Mouse (Mus musculus): ENCODE measurements around the gene Apobec3.
"Not testable (repeated sequence)": the region's sequence is repeated elsewhere in the genome, so short reads cannot be mapped to it uniquely, and the experiment has no call there.

The Apobec3 gene

DNA sequence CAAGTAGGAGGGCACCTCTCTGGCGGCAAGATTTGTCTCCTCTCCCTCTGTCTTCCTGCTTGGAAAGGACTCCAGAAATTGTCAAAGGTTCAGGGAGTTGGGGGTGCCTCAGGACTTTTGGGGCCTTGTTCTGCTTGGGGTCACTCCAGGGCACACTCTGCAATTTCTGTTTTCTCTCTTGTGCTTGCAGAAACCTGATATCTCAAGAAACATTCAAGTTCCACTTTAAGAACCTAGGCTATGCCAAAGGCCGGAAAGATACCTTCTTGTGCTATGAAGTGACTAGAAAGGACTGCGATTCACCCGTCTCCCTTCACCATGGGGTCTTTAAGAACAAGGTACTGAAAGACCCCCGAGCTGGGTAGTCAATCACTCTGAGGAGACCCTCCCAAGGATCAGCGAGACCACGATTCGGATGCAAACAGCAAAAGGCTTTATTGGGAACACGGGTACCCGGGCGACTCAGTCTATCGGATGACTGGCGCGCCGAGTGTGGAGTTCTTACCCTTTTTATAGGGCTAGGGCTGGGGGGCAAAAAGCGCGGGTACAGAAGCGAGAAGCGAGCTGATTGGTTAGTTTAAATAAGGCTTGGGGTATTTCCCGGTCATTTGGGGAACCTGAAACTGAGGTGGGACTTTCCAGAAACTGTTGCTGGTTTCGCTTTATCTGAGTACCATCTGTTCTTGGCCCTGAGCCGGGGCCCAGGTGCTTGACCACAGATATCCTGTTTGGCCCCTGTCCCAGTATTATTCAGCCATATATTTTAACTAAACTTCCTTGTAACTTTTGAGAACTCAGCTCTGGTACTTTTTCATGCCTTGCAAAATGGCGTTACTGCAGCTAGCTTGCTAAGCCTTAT, 4.0 kb downstream of the Apobec3 start:
- DNase-seq (ENCODE audit: low spot score): peak; percentile 61

DNA sequence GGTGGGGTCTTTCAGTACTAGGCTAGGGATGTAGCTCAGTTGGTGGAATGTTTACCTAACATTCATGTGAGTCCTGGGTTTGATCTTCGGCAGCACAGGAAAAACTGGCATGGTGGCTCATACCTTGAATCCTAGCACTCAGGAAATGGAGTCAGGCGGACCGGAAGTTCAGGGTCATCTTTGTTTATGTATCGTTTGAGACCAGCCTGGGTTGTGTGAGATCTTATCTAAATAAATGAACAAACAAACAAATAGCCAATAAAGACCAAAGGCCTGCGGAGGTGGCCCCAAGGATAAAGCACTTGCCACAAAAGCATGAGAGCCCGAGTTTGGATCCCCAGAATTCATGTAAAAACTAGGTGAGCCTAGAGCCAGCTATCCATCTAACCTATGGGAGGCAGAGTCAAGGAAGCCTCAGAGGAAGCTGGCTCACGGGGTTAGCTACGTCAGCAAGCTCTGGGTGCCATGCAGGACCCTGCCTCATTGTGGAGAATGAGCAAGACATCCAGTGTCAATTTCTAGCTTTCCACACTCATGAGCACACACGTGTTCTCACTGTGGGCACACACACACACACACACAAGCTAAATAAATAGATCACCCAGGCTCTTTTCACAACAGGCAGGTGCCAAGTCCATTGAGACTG, 4.7 kb downstream of the Apobec3 start:
- DNase-seq (ENCODE audit: low spot score): no peak

DNA sequence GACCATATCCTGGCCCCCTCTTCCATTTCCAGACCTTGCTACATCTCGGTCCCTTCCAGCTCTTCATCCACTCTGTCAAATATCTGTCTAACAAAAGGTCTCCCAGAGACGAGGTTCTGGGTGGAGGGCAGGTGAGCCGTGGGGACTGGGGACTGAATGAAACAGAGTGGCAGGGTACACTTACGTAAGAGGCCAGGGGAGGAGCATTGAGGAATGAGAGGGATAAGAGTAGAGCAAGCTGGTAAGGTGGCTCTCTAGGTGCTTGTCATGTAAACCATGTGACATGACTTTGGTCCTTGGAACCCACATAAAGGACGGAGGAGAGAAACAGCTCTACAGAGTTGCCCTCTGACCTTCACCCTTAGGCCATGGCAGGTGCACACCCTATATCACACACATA, 7.5 kb downstream of the Apobec3 start:
- no peak for DNase-seq (ENCODE audit: low spot score)

DNA sequence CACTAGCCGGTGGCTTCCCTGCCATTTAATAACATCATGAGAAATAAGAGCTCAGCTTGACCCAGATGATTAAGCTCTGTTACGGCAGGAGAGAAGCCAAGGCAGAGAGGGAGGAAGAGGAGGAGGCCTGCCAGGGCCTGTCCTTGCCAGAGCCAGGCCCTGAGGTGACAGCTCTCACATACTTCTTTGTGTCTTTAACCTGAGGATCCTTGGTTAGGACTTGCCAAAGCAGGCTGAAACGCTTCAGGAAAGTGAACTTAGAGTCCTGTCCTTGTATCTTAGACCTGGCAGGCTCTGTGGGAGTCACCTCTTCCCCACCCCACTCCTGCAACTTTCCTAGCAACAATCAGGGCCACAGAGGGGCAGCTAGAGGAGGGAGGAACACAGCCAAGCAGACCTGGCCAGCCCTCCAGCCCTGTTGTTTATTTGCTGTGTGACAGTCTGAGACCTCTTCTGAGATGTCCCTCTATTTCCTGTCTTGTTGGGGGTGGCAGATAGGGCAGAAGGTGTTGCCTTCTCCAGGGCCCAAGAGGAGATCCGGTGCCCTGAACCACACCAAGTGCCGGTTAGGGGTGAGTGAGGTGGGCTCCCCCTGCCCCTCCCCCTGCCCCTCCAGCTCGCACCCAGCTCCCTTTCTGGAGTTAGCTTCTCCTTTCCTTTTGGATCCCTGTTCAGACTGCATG, 8.5 kb downstream of the Apobec3 start:
- no peak for DNase-seq (ENCODE audit: low spot score)

DNA sequence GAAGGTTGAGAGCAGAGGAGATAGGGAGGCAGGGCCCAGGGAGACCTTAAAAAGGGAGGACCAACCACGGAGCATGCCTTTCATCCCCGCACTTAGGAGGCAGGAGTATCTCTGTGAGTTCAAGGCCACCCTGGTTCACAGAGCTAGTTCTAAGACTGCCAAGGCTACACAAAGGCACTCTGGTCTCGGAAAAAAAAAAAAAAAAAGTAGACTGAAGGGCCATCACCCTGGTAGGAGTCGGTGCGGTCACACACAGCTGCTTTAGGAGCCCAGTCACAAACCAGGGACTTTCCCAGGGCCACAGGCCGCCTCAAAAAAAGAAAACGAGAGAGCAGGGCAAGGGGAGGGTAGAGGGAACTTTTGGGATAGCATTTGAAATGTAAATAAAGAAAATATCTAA, 9.3 kb downstream of the Apobec3 start:
- peak; percentile 45 for DNase-seq (ENCODE audit: low spot score)

DNA sequence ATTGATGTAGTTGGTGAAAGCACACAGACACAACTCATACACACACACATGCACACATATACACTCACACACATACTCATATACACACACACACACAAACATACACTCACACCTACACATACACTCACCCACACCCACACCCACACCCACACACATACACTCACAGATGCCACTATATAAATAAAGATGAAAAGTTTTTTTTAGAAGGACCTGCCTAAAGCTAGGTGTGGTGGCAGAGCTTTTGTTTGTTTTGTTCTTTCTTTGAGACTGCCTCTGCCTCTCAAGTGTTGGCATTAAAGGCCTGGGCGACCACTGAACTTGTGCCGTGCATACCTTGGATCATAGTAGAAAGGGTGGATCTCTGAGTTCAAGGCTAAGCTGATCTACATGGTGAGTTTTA, 9.9 kb downstream of the Apobec3 start:
- no peak for DNase-seq (ENCODE audit: low spot score)

DNA sequence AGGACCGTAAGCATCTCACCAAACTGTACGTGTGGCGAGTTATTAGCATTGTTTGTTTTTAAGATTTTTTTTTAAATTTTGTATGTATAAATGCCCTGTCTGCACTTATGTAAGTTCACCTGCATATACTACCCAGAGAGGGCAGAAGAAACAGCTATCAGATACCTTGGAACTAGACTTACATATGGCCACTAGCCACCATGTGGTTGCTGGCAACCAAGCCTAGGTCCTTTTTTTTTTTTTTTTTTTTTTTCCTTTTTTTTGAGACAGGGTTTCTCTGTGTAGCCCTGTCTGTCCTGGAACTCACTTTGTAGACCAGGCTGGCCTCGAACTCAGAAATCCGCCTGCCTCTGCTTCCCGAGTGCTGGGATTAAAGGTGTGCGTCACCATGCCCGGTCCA, 11.6 kb downstream of the Apobec3 start:
- DNase-seq (ENCODE audit: low spot score): not testable (repeated sequence)

DNA sequence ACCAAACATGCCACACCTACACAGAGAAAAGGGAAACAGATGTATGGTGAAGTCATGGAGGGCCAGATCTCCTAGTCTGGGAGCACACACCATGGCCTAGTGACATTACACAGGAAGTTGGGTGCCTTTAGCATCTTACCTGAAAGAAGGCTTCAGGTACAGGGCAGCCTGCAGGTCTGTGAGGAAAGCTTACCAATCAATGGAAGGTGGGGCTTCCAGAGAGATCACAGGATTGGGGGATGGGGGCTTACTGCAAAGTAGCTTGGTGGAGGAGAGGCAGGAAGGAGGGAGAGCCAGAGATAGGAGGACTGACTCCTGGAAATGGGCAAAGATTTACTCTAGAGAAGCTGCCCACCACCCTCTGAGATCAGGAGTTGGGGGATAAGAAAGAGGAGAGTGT, 12.5 kb downstream of the Apobec3 start:
- DNase-seq (ENCODE audit: low spot score): no peak

DNA sequence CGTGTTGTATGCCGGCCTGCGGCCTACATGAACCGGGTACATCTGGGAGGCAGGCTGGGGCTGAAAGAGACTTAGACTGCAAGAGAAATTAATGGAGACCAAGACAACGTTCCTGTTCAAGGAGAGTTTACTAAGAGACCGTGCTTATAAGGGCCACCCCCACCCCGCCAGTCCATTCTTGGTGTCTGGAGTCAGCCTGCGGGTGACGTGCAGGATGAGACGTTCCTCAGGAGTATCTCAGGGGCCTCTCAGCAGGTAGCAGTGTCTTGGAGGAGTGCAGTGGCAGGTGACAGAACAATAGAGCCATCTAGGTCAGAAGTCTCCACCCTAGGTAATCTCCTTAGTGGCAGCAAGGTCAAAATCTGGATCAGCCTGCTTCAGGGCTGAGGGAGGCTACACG, 13.2 kb downstream of the Apobec3 start:
- DNase-seq (ENCODE audit: low spot score): not testable (repeated sequence)

DNA sequence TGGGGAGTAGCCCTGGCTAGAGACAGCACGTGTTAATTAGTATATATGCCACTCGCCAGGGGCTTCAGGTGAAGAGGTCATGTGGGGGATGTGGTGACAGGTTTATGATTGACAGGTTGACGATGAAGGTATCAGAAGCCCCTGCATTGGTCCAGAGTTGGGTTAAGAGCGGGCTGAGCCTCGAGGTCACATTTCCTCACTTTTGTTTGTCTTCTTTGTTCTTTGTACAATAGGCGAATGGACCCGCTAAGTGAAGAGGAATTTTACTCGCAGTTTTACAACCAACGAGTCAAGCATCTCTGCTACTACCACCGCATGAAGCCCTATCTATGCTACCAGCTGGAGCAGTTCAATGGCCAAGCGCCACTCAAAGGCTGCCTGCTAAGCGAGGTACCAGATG, 13.8 kb downstream of the Apobec3 start:
- DNase-seq (ENCODE audit: low spot score): no peak

DNA sequence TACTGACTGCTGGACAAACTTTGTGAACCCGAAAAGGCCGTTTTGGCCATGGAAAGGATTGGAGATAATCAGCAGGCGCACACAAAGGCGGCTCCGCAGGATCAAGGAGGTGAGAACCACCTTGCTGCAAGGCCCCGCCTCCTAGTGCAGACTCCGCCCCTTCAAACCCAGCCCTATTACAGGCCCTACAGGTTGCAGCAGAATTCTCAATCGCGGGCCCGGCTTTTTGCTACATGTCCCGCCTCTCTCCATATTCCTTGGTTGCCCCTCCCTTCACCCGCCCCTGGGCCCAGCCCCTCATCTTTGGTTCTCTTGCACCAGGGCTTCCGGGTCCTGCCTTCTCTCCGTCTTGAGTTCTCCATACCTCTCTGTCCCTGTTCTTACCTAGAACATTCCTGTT, 15.4 kb downstream of the Apobec3 start:
- no peak for DNase-seq (ENCODE audit: low spot score)

DNA sequence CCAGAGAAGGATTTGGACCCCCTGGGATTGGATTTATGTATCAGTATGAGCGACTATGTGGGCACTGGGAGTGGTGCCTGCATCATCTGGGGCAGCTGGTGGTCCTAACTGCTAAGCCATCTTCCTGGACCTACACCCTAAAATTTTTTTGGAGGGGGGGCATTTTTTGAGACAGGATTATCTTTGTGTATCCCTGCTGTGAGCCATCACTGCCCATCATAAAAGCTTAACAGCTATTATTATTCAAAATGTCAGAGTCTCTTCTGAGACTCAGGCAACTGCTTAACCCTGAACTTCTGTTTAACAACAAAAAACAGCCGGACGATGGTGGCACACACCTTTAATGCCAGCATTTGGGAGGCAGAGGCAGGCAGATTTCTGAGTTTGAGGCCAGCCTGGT, 17.5 kb downstream of the Apobec3 start:
- not testable (repeated sequence) for DNase-seq (ENCODE audit: low spot score)

DNA sequence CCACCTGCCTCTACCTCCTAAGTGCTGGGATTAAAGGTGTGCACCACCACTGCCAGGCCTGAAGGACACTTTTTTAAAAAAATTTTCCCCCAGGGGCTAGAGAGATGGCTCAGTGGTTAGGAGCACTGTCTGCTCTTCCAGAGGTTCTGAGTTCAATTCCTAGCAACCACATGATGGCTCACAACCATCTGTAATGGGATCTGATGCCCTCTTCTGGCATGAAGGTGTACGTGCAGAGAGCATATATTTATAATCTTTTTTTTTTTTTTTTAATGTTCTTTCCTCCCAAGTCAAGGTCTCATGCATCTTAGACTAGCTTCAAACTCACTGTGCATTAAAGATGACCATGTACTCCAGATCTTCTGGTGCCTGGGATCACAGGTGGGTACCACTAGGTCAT, 19.4 kb downstream of the Apobec3 start:
- not testable (repeated sequence) for DNase-seq (ENCODE audit: low spot score)

DNA sequence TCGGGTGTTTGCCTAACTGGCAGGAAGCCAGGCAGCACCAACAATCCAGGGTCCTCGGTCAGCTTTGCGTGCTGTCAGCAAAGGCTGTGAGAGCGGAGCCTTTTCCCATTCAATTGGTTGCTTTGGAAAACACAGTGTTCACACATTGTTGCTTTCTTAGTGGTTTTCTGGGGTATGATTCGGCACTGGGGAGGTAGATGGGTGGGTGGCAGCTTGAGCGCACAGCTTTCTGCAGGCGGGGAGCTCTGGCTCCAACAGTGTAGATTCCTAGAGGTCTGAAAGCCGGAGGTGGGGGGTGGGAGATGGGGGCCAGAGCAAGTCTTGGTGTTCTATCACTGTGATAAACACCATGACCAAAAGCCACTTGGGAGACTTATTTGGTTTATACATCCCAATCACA, 19.9 kb downstream of the Apobec3 start:
- DNase-seq (ENCODE audit: low spot score): no peak

DNA sequence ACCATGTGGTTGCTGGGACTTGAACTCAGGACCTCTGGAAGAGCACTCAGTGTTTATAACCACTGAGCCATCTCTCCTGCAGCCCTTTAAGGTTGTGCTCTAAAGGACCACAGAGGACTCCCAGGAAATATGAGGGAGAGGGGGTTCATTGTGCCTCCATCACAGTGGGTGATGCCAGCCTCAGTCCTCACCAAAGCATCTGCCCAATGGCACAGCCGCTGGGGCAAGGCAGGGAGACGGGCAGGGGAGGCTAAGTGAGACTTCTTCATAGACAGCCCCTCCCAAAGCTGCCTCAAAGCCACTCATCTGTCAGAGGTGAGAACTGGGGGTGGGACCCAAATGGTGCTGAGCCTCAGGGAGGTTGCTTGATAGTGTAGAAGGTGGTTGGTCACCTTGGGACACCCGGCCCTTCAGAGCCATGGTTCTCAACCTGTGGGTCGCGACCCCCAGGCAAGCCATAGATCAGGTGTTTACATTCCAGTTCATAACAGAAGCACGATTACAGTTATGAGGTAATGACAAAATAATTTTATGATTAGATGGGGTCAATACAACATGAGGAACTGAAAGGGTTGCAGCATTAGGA, 22.4 kb downstream of the Apobec3 start:
- no peak for DNase-seq (ENCODE audit: low spot score)

DNA sequence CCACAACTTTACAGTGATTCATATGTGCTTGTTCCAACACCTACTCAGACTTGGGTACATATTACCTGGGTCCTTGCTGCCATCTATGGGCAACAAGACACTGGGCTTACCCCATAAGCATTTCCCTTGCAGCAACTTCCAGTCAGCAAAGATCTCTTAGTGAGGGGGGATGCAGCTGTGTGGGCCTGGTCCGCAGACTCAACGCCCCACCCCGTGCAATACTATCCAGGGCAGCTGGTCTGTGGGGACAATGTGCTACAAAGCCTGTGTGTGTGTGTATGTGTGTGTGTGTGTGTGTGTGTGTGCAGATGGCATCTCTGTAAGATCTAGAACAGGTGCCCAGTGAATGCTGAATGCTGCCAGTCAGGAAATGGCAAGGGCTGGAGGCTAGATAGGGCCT, 22.9 kb downstream of the Apobec3 start:
- no peak for DNase-seq (ENCODE audit: low spot score)

DNA sequence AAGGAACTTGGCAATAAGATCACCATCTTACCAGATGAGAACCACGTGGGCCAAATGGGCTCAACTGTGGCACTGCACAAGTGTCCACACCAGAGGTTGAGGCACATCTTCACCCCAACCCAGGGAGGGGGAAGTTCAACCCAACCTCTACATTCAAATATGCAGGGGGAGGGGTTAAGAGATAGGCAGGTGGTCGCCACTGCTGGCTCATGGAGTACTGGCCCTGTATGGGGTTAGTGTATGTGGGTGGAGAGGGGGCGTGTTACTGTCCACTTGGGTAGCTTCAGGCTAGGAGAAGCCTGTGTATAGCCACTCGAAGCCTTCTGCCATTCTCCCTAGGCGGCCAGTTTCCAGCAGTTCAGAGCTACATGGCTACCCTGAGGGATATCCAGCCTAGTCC, 24.7 kb downstream of the Apobec3 start:
- no peak for DNase-seq (ENCODE audit: low spot score)

DNA sequence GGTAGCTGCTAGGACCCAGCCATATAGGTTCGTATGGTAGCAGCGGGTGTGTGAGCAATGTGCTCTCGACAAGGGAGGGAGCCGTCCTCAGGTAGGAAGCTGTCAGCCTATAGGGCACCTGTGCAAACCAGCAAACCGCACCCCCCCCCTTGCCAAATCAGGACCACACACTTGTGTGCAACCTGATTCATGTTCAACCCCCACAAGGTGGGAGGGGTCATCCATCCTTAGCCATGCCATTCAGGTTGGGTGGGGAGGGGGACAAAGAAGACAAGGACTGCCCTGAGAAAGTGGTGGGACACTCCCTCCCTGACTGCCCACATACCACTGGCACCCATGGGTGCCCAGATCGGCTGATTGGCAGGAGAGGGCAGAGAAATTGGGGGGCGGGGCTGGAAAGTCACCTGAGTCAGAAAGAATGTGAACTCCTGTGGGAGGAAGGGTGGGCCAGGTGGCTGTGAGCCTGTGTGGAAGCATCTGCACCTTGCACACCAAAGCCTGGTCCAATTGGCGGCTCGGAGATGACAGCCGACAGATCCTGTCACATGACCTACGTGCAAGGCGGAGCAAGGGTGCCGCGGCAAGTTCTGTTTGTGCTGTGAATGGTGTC, 25.8 kb downstream of the Apobec3 start:
- no peak for DNase-seq (ENCODE audit: low spot score)

DNA sequence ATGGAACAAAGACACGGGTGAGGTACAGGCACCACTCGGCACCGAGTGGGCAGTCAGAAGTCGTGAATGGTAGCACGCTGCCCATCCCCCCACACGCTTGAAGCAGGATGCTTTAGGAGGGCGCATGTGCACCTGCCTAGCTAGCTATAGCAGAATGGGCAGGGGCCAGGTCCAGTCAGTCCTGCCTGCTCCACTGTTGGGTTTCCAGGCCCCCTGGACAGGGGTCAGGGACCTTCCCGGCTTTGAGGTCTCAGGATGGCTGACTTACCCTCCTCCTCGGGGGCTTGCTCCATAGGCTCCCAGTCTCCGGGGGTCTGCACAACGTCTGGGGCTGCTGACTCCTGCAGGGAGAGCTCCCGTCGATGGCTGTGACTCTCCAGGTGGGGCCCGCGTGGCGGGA, 27.0 kb downstream of the Apobec3 start:
- no peak for DNase-seq (ENCODE audit: low spot score)

DNA sequence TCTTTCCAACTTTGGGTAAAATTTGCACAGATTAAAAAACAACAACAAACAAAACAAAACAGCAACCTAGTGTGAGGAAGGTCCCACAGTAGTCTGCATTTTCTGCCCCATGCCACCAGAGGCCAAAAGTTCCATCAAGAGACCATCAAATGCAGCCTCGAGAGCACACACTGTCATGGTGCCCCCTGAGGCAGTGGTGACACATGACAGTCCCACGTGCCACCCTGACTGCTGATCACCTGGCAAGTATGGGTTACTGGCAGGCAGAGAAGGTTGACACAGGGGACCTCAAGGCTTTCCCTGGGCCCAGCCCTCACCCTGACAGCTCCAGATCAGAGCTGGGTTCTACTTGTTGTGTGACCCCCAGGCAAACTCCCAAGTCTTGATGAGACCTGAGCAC, 28.3 kb downstream of the Apobec3 start:
- no peak for DNase-seq (ENCODE audit: low spot score)

DNA sequence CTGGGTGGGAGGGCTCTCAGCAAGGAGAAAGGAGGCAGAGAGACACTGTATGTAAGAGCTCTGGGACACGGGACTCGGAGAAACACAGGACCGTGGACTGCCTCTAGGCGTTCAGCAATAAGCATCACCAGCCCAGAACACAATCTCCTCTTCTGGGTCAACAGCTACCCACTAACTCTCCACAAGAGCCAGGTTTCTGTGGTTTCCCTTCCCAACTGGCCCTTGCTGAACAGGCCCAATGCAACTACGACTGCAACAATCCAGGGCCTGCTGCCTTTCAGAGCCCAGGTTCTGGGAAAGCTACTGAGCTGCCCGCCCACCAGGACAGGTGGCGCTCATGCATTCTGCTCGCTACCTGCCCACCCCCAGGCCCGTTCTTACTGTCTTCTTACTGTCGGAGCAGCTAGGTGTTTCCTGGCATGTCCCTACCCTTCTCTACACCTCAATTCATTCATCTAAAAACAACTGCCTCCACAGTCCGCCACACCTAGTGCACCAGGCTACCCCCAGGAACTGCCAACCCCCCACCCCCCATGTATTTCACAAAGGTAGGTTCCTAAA, 35.5 kb downstream of the Apobec3 start:
- DNase-seq (ENCODE audit: low spot score): no peak

DNA sequence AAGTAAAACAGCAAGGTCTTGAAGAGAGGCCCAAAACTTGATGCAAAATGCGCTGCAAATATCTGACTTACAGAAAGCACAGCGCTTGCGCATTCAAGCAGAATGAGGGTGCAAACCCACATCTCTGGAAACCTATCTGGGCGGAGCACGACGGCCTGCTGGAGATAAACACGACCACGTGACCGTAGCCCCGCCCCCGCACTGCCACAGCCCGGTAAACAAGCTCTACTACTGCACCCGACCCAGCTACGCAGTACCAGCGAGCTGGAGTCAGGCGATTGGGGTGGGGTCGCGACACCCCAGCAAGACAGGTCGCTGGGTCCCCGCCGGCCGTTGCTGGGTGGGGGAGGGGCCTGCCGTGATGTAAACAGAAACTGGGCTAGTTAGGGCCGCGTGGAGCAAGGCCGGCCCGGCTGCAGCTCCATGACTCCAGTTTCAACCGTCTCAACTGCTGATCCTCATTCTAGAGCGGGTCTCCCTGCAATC, 36.2 kb downstream of the Apobec3 start:
- peak; percentile 97 for DNase-seq (ENCODE audit: low spot score)
